Mouse (Mus musculus) hindbrain, embryonic 13.5 days (tissue): Measurements from ENCODE around the gene Nyap2. TPM values are rescaled to one million over a fixed set of nuclear protein-coding genes. Genes with fewer than 3 reads are reported as not detected.

Experiments
- ATAC-seq: fragments of 200-750 bp; cut with Nextera tagmentation; 2 replicates; pipeline ENCODE4 v1.8.0; 2017; ENCODE audit warnings: moderate TSS enrichment; ENCODE audit not compliant: low FRiP score
- H3K27ac ChIP-seq: fragments of 300-500 bp; sonication (generic); 2 replicates; pipeline ENCODE4 v1.5.1; 2015; ENCODE audit warnings: inconsistent platforms, mild to moderate bottlenecking, moderate library complexity
- H3K27me3 ChIP-seq: fragments of 300-500 bp; sonication (generic); 2 replicates; pipeline ENCODE4 v1.6.1; 2015; ENCODE audit warnings: mild to moderate bottlenecking, inconsistent platforms
- H3K36me3 ChIP-seq: fragments of 300-500 bp; sonication (generic); 2 replicates; pipeline ENCODE4 v1.6.1; 2015; ENCODE audit warnings: mild to moderate bottlenecking, inconsistent platforms
- H3K4me1 ChIP-seq: fragments of 300-500 bp; sonication (generic); replicated peaks from 2 replicates; pipeline ENCODE4 v1.6.1; 2015; ENCODE audit warnings: inconsistent platforms
- H3K4me2 ChIP-seq: fragments of 300-500 bp; sonication (generic); 2 replicates; pipeline ENCODE4 v1.6.1; 2015; ENCODE audit warnings: inconsistent platforms, mild to moderate bottlenecking, moderate library complexity
- H3K4me3 ChIP-seq: fragments of 300-500 bp; sonication (generic); 2 replicates; pipeline ENCODE4 v1.5.1; 2015; ENCODE audit warnings: mild to moderate bottlenecking, inconsistent platforms
- H3K9ac ChIP-seq: fragments of 300-500 bp; sonication (generic); 2 replicates; pipeline ENCODE4 v1.6.1; 2015; ENCODE audit warnings: mild to moderate bottlenecking, inconsistent platforms
- H3K9me3 ChIP-seq: fragments of 300-500 bp; sonication (generic); 2 replicates; pipeline ENCODE4 v1.6.1; 2016; ENCODE audit warnings: inconsistent platforms
- whole genome bisulfite sequencing: fragments of 180-500 bp; shearing (Covaris S2); methylation state at CpG from one replicate; pipeline ENCODE4 v1.1.7; 2015; 5-methylcytosine and 5-hydroxymethylcytosine counted together
- polyA plus RNA-seq: library from polyadenylated mRNA; unstranded; fragments of >200 nt; fragmentation: Nextera tagmentation; extraction: Ambion mirVana; gene quantifications from 2 replicates; pipeline ENCODE4 v1.2.1, GENCODE M21; 2015

Gene Nyap2
- polyA plus RNA-seq, 1 experiment from 2014 or later = 13.1 TPM

DNA sequence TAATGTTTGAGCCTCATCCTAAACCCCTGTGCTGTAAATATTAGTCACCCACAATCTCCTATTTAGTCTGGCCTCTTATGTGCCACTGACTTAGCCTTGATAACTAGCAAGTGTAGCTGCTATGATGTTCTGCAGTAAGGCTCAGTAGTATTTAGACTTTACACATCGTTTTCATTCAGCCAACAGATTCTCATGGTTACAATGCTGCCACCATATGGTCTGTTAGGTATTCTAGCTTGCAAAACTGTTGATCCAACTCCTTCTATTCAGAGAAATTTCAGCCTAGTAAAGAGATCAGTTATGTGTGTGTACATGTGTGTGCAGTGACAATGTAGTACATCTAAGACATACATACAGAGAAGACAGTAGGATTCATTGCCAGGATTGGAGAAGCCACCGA is 231.2 kb downstream of the Nyap2 start:
- Histone ChIP-seq H3K9ac (no peak overlapping the region), H3K9me3 (no peaks in the 10 kb centered on the region), H3K27ac (no peak overlapping the region), H3K36me3 (no peaks in the 10 kb centered on the region), H3K4me3 (no peak overlapping the region), H3K27me3 (no peaks in the 10 kb centered on the region), H3K4me2 (no peak overlapping the region), H3K4me1 (no peaks in the 10 kb centered on the region)
- WGBS = 64% methylated on average over 2 of the region's 2 CpGs
- ATAC-seq = no peak

DNA sequence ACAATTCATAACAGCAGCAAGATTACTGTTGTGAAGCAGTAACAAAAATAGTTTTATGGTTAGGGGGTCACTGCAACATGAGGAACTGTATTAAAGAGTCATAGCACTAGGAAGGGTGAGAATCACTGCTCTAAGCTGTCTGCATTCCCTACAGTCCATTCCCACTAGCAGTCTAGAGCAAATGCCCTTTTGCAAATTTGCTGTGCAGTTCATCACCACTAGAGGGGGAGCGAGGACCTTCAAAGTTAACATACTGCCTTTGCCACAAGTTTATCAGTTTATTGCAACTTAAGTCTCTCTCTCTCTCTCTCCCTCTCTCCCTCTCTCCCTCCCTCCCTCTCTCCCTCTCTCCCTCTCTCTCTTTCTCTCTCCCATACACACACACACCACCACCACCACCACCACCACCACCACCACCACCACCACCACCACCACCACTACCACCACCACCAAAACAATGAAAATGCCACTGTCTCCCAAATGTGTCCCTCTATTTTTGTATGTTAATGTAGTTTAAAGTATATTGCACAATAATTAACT is 233.4 kb downstream of the Nyap2 start:
- H3K4me2 ChIP-seq = no peak overlapping the region
- no peak overlapping the region for H3K4me3 ChIP-seq
- WGBS = 0% methylated on average over 1 of the region's 1 CpGs
- no peak overlapping the region for H3K27ac ChIP-seq
- H3K36me3 ChIP-seq = no peaks in the 10 kb centered on the region
- no peaks in the 10 kb centered on the region for H3K9me3 ChIP-seq
- peak; percentile 61; the same call in 1 of the 2 replicates for ATAC-seq
- no peaks in the 10 kb centered on the region for H3K4me1 ChIP-seq
- H3K9ac ChIP-seq = no peak overlapping the region
- no peaks in the 10 kb centered on the region for H3K27me3 ChIP-seq

DNA sequence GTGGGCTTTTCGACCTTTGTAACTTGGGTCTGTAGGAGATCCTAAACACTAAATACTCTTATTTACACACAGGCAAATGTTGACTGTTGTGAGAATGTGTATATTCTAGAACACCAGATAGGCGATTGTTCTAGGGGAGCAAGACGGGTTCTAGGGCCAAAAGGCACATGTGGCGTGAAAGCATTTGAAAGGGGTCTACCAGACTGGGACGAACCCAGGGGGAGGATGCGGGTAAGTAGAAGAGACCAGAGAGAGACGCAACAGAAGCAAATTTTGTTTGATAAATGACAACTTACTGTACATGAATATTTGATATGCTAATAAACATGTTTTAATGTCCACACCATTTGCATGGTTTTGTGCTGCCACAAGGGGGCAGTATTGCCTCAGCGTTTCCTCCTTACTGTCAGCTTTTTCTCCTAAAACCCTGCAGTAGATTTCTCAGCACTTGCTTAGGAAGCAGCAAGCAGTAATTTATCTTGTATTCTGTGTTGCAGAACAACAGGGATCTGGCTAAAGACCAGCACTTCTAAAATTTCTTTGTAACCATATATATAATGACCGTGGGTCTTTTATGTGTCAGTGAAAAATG is 239.7 kb downstream of the Nyap2 start:
- 0 out of 2 replicates have a peak overlapping the region, but pooled peaks have one; percentile 30 for H3K27ac ChIP-seq
- peaks cover 8% of the 10 kb centered on the region for H3K4me1 ChIP-seq
- no peaks in the 10 kb centered on the region for H3K9me3 ChIP-seq
- H3K4me3 ChIP-seq = no peak overlapping the region
- no peaks in the 10 kb centered on the region for H3K27me3 ChIP-seq
- peak overlapping the region; percentile 19; the same call in 1 of the 2 replicates for H3K9ac ChIP-seq
- no peaks in the 10 kb centered on the region for H3K36me3 ChIP-seq
- H3K4me2 ChIP-seq = no peak overlapping the region
- WGBS = 59% methylated on average over 9 of the region's 9 CpGs
- peak; percentile 82 for ATAC-seq

DNA sequence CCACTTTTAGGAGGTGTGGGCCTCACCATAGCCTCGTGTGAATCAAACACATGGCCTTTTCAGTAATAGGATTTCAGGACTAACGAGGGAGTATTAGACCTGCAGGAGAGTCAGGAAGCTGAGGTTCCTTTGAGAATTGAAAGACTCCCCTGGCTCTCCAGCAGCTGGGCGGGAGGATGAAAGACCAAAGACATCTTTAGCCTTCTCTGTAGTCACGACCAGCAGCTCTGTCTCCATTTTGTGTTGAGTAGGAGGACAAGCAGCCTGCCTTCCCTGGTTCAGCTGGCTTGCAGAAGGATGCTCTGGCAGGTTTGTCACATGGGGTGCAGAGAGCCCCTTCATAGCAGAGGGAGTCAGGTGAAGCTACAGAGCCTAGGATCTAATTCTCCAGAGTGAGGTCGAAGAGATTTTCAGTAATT is 240.3 kb downstream of the Nyap2 start:
- H3K27ac ChIP-seq = 0 out of 2 replicates have a peak overlapping the region, but pooled peaks have one; percentile 30
- no peak overlapping the region for H3K4me3 ChIP-seq
- H3K9me3 ChIP-seq = no peaks in the 10 kb centered on the region
- no peak overlapping the region for H3K4me2 ChIP-seq
- peak; percentile 73 for ATAC-seq
- WGBS = 42% methylated on average over 5 of the region's 5 CpGs
- no peaks in the 10 kb centered on the region for H3K36me3 ChIP-seq
- no peaks in the 10 kb centered on the region for H3K27me3 ChIP-seq
- H3K4me1 ChIP-seq = peaks cover 8% of the 10 kb centered on the region
- H3K9ac ChIP-seq = peak overlapping the region; percentile 19

DNA sequence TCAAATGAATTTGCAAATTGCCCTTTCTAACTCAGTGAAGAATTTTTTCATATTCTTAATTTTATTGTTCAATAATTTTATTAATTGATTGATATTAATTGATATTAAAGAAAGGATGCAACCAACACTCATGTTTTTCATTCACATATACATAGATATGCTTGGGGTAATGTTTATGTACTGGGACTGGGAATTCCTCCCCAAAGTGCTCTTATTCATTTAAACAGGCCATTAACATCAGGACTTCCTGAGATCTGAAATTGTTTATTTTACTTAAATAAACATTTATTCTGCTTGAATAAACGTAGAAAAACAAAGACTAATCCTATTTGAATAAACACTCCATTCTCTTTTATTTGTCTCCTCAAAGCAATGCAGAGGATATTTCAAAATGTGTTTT is 311.0 kb downstream of the Nyap2 start:
- Histone ChIP-seq H3K4me3 (no peak overlapping the region), H3K4me1 (no peaks in the 10 kb centered on the region), H3K27ac (no peak overlapping the region), H3K9me3 (no peaks in the 10 kb centered on the region), H3K4me2 (no peak overlapping the region), H3K9ac (no peak overlapping the region), H3K27me3 (no peaks in the 10 kb centered on the region), H3K36me3 (no peaks in the 10 kb centered on the region)
- WGBS = 41% methylated on average over 1 of the region's 1 CpGs
- ATAC-seq = no peak
